Mouse (Mus musculus) embryonic stem cell, embryonic (primary cell): ENCODE results near the gene Cplx3.

Source experiments
- CTCF ChIA-PET, 4 experiments: fragments of 300-600 bp in 2 of 4; fragments of 350-600 bp in 2 of 4; sonication (Branson Sonifier 250); formaldehyde crosslinking; loops; one replicate each; lab custom pipeline; 2022; ENCODE audit warnings: inconsistent platforms in 2 of 4; lab: Charles Lee
- POLR2A ChIA-PET, 4 experiments: fragments of 300-600 bp in 2 of 4; fragments of 350-600 bp in 2 of 4; sonication (Branson Sonifier 250); formaldehyde crosslinking; loops; one replicate each; lab custom pipeline; 2022; ENCODE audit warnings: antibody characterized with exemption in 4 of 4, inconsistent platforms in 1 of 4; lab: Charles Lee

Cplx3 gene

GRCm38 (mm10) chr9:57562896-57563372, 43.1 kb downstream of the Cplx3 start:
- POLR2A ChIA-PET, result interaction anchor here in 3 of 4 experiments (0.5 to 2.5 kb wide), 23 partner anchors 7 to 246 kb away, joined by 3 to 32 read pairs (median 3); partner anchors contain the start of genes Mpi (in 2 of the 3), Cox5a (in 1 of the 3) and Rpp25 (in 1 of the 3)
- CTCF ChIA-PET, result interaction anchor here in 3 of 4 experiments (0.5 to 1.2 kb wide), 9 partner anchors 21 to 738 kb away, joined by 3 to 5 read pairs (median 3); partner anchors contain the start of gene Cox5a (in 1 of the 3)

- ChIA-PET CTCF (interaction anchor here in 3 of 4 experiments (0.5 to 1.0 kb wide), 3 partner anchors 20 to 648 kb away, joined by 3 to 4 read pairs (median 4); no protein-coding TSS in a partner anchor), POLR2A (interaction anchor here in 3 of 4 experiments (0.6 to 2.5 kb wide), 20 partner anchors 8 to 94 kb away, joined by 3 to 32 read pairs (median 3); partner anchors contain the start of genes Rpp25 (in 3 of the 3), Mpi (in 2 of the 3), Cox5a (in 1 of the 3) and Scamp5 (in 1 of the 3))
Observed at GRCm38 (mm10) chr9:57561711-57562099, 44.4 kb downstream of the Cplx3 start.

DNA sequence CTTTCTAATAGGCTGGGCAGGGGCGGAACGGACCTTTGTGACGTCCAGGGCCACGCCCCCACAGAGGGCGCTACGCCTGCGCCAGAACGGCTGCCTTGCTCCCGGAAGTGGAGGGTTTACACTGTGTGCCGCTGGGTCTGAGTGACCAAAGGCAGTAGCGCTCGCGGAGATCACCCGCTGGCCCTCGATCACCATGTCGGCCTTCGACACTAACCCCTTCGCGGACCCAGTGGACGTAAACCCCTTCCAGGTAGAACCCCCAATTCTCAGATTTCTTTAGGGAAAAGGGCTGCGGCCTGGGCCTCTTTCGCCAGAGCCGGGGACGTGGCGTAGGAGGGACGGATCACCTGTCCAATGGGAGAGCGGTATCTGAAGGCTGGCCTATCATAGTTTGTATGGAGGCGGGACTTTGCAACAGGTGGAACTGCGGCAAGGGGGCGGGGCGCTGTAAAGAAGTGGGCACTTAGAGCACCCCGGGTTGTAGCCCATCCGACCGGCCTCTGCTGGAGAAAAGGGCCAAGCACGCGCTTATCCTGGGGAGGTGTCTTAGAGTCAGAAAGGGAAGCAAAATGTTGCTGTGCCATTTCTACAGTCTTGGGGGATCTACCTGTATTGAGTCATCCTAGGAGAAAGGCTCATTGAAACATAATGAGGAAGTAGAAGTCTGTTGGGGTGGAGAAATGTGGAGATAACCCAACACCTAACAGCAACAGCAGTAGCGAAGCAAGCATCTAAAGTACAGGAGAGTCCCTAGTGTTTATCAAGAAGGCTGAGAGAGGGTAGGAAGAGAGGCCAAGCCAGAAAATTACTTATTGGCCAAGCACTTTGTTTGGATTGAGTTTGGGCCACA, 45.0 kb downstream of the Cplx3 start, which contains the start of gene Scamp2:
Gene Scamp2 (plus strand): TSS at position 83 of the 850 bp plus-strand sequence.
- ChIA-PET POLR2A (interaction anchor here in 3 of 4 experiments (0.6 to 2.2 kb wide), 28 partner anchors 7 to 147 kb away, joined by 3 to 10 read pairs (median 4); partner anchors contain the start of genes Rpp25 (in 3 of the 3), Mpi (in 2 of the 3), Cox5a (in 1 of the 3) and Edc3 (in 1 of the 3)), CTCF (interaction anchor here in 2 of 4 experiments (0.6 to 1.7 kb wide), 5 partner anchors 20 to 649 kb away, joined by 3 to 6 read pairs (median 4); no protein-coding TSS in a partner anchor)

DNA sequence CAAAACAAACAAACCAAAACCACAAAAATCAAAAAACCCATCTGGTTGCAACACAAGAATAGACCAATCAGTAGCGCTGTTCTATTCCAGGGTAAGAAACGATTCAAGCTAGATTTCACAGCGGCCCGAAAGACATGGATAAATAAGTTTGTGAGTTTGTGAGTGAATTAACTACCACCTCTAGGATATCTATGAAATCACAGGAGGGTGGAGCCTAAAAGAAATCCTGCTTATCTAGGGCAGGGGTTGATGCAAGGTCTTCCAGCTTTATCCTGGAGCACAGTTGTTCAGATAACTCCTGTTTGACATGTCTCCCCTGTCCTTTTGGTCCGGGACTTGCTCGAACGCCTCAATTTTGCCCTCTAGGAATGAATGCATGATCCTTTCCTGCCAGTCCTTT, 45.8 kb downstream of the Cplx3 start:
- ChIA-PET CTCF (interaction anchor here in 2 of 4 experiments (0.8 to 1.7 kb wide), 3 partner anchors 19 to 69 kb away, joined by 3 to 6 read pairs (median 4); no protein-coding TSS in a partner anchor), POLR2A (interaction anchor here (0.6 to 4.0 kb wide), 23 partner anchors 8 to 154 kb away, joined by 3 to 12 read pairs (median 4); partner anchors contain the start of genes Rpp25 (in 2 of the 4), Cox5a (in 1 of the 4), Edc3 (in 1 of the 4) and Fam219b (in 1 of the 4))

DNA sequence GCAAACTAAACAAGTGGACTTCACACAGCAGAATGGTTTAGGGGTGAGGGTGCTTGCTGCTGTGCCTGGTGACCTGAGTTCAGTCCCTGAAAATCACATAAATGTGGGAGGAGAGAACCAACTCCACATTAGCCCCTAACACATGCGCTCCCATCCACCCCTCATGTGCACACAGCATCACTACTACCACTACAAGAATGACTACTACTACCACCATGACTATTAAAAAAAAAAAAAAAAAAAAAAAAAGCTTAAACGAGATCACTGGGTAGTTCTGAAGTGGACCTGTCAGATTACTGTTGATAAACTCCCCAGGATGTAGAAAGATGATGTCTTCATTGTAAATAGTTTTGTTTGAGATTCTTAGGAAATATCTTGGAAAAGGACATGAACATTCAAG, 46.5 kb downstream of the Cplx3 start:
- POLR2A ChIA-PET, result interaction anchor here (0.6 to 4.0 kb wide), 16 partner anchors 9 to 155 kb away, joined by 3 to 12 read pairs (median 3); partner anchors contain the start of genes Cox5a (in 1 of the 4), Edc3 (in 1 of the 4), Fam219b (in 1 of the 4) and Rpp25 (in 1 of the 4)
- CTCF ChIA-PET, result interaction anchor here in 1 of 4 experiments (1.7 kb wide), 1 partner anchor 18 kb away, joined by 6 read pairs; no protein-coding TSS in a partner anchor

DNA sequence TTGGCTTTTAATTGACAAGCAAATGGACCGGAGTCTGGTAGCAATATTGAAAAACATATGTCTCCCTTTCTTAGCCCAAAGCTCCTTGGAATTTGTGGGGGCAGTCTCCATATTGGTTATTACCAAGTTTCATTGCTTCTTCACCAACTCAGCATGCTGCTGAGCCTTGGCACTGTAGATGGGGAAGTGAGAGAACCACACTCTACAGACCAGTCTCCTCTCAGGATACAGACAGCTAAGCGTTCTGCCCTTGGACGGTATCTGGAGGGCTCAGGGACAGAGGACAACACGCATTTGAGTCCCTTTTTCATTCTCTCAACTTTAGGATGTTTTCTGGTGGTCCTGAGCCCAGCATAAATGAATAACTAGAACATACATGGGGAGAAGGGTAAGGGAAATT, 47.5 kb downstream of the Cplx3 start:
- ChIA-PET CTCF (interaction anchor here in 1 of 4 experiments (0.7 kb wide), 1 partner anchor 17 kb away, joined by 10 read pairs; no protein-coding TSS in a partner anchor), POLR2A (interaction anchor here in 2 of 4 experiments (1.1 to 4.0 kb wide), 4 partner anchors 14 to 37 kb away, joined by 3 to 12 read pairs (median 6); partner anchors contain the start of gene Fam219b (in 1 of the 2))

DNA sequence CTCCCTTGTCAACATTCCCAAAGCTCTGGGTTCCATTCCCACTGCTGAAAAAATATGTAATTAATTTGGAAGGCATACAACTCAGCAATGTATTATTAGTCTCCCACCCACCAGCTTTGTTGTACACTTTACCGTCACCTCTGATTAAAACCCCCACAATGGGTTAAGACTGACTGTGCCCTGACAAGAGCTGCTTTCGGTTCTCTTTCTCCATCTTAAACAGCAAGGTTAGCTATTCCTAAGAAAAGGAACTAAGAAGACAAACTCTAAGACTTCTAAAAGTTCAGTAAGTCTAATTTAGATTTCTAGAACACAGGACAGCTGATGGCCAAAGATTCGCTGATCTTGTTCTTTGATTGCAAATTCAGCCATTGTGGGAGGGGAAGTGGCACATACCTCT, 48.9 kb downstream of the Cplx3 start:
- ChIA-PET CTCF (interaction anchor here in 2 of 4 experiments (0.6 to 1.2 kb wide), 3 partner anchors 10 to 676 kb away, joined by 4 to 8 read pairs (median 4); no protein-coding TSS in a partner anchor), POLR2A (interaction anchor here in 3 of 4 experiments (0.7 to 4.0 kb wide), 9 partner anchors 10 to 282 kb away, joined by 3 to 12 read pairs (median 3); partner anchors contain the start of genes Cox5a (in 1 of the 3) and Fam219b (in 1 of the 3))

DNA sequence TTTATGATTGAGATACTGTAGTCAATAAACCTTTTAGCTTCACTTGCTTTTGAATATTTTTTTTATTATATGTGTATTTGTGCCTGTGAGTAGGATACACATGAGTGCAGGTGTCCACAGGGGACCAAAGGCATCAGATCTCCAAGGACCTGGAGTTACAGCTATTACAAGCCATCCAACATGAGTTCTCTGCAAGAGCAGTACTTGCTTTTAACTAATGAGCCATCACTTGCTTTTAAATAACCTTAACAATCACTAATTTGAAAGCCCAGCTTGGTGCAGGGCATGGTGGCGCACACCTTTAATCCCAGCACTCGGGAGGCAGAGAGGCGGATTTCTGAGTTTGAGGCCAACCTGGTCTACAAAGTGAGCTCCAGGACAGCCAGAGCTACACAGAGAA, 51.3 kb downstream of the Cplx3 start:
- CTCF ChIA-PET, result interaction anchor here (0.6 to 4.1 kb wide), 8 partner anchors 12 to 75 kb away, joined by 3 to 24 read pairs (median 7); partner anchors contain the start of gene Rpp25 (in 1 of the 4)
- POLR2A ChIA-PET, result interaction anchor here (0.5 to 6.3 kb wide), 11 partner anchors 8 to 98 kb away, joined by 3 to 32 read pairs (median 4); partner anchors contain the start of genes Csk (in 1 of the 4) and Rpp25 (in 1 of the 4)

- POLR2A ChIA-PET, result interaction anchor here in 3 of 4 experiments (0.6 to 6.3 kb wide), 44 partner anchors 7 to 641 kb away, joined by 3 to 32 read pairs (median 4); partner anchors contain the start of genes Cox5a (in 2 of the 3), Rpp25 (in 2 of the 3), Csk (in 1 of the 3) and Fam219b (in 1 of the 3)
- CTCF ChIA-PET, result interaction anchor here (0.7 to 4.1 kb wide), 9 partner anchors 12 to 106 kb away, joined by 3 to 24 read pairs (median 5); no protein-coding TSS in a partner anchor
Observed at GRCm38 (mm10) chr9:57553119-57553518, 53.0 kb downstream of the Cplx3 start.

DNA sequence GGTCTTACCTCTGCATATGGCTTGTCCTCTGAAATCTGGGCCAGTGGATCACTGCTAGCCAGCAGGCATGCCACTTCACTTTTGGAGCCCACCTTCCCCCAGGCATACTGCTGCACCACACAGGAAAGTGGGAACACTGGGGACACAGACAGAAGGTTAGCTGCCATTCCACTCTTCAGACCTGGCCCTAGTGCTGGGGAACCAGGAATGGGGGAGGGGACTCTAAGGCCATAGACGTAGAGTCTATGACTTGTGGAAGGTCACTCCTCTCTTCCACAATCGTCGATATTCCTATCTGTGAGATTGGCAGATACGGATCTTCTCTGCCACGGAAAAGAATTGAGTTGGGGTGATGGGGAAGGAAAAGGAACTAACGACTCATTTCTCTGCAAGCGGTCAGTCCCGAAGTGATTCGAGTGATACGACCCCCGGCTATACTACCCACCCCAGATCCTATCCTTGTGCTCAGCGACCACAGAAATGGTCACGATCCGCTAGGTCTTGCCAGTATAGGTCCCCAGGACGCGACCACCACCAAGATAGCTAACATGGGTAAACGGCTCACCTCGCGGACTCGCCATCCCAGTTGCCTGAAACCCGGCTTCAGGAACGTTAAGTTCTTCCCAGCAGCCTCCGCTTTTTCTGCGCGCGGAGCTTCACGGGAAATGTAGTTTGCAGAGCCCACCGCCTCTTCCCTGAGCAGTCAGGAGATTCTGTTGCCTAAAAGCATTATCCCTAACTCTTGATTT, 53.8 kb downstream of the Cplx3 start, which contains the start of gene Mpi:
Gene Mpi (minus strand): TSS at position 625 of the 749 bp plus-strand sequence.
- POLR2A ChIA-PET, result interaction anchor here (0.6 to 6.3 kb wide), 35 partner anchors 8 to 479 kb away, joined by 3 to 32 read pairs (median 5); partner anchors contain the start of genes Cox5a (in 2 of the 4), Rpp25 (in 2 of the 4), Csk (in 1 of the 4) and Fam219b (in 1 of the 4)
- CTCF ChIA-PET, result interaction anchor here (0.7 to 4.1 kb wide), 9 partner anchors 11 to 107 kb away, joined by 3 to 24 read pairs (median 6); no protein-coding TSS in a partner anchor

GRCm38 (mm10) chr9:57550126-57550862, 55.8 kb downstream of the Cplx3 start:
- ChIA-PET POLR2A (interaction anchor here in 2 of 4 experiments (1.0 to 6.3 kb wide), 9 partner anchors 10 to 105 kb away, joined by 3 to 32 read pairs (median 5); partner anchors contain the start of genes Rpp25 (in 2 of the 2) and Fam219b (in 1 of the 2)), CTCF (interaction anchor here in 3 of 4 experiments (0.8 to 2.1 kb wide), 6 partner anchors 9 to 80 kb away, joined by 3 to 10 read pairs (median 4); no protein-coding TSS in a partner anchor)
